Mouse (Mus musculus) myocyte (in vitro differentiated cells): ENCODE measurements around the gene Hfm1. TPM values are rescaled to one million over a fixed set of nuclear protein-coding genes. Genes with fewer than 3 reads are reported as not detected.

Source experiments
- H3K27me3 ChIP-seq: one replicate; pipeline ENCODE4 v1.6.1; 2011; ENCODE audit not compliant: control insufficient read depth, insufficient read depth, insufficient read length
- H3K36me3 ChIP-seq: one replicate; pipeline ENCODE4 v1.6.1; 2011; ENCODE audit not compliant: control insufficient read depth, insufficient read depth
- H3K4me2 ChIP-seq: one replicate; pipeline ENCODE4 v1.6.1; 2011; ENCODE audit warnings: low read depth, control low read depth
- H3K4me3 ChIP-seq: one replicate; pipeline ENCODE4 v1.5.1; 2011; ENCODE audit warnings: mild to moderate bottlenecking, control low read depth, moderate library complexity
- H3K79me2 ChIP-seq: one replicate; pipeline ENCODE4 v1.6.1; 2011; ENCODE audit not compliant: control insufficient read depth, insufficient read depth
- H3ac ChIP-seq: one replicate; pipeline ENCODE4 v1.6.1; 2011; ENCODE audit not compliant: control insufficient read depth, insufficient read length
- CEBPB ChIP-seq: IDR thresholded peaks from 2 replicates; pipeline ENCODE4 v1.6.1; 2011; ENCODE audit warnings: mild to moderate bottlenecking, moderate library complexity; ENCODE audit not compliant: poor library complexity, insufficient read depth, severe bottlenecking
- E2F4 ChIP-seq: IDR thresholded peaks from one replicate; pipeline ENCODE4 v1.6.1; 2011; ENCODE audit warnings: mild to moderate bottlenecking, control low read depth, moderate library complexity; ENCODE audit not compliant: insufficient read depth
- MAX ChIP-seq: IDR thresholded peaks from one replicate; pipeline ENCODE4 v1.6.1; 2011; ENCODE audit warnings: low read depth, mild to moderate bottlenecking, control low read depth
- MYOD1 ChIP-seq, 3 experiments: IDR thresholded peaks; one replicate each; pipeline ENCODE4 v1.6.1; 2011; ENCODE audit warnings: control low read depth in 2 of 3, low read depth in 2 of 3, mild to moderate bottlenecking in 2 of 3, moderate library complexity in 1 of 3; ENCODE audit not compliant: insufficient read length in 2 of 3, control insufficient read depth in 1 of 3
- MYOG ChIP-seq, 3 experiments: IDR thresholded peaks; one replicate each; pipeline ENCODE4 v1.6.1; 2011; ENCODE audit warnings: control low read depth in 2 of 3, low read depth in 2 of 3, mild to moderate bottlenecking in 2 of 3; ENCODE audit not compliant: insufficient read length in 2 of 3, control insufficient read depth in 1 of 3, insufficient read depth in 1 of 3
- POLR2A ChIP-seq: IDR thresholded peaks from one replicate; pipeline ENCODE4 v1.6.1; 2011; ENCODE audit warnings: low read depth, mild to moderate bottlenecking, control low read depth, moderate library complexity; ENCODE audit not compliant: insufficient read length
- POLR2AphosphoS2 ChIP-seq: IDR thresholded peaks from one replicate; pipeline ENCODE4 v1.6.1; 2011; ENCODE audit warnings: low read depth, control low read depth; ENCODE audit not compliant: insufficient read length
- REST ChIP-seq: IDR thresholded peaks from one replicate; pipeline ENCODE4 v1.6.1; 2011; ENCODE audit warnings: mild to moderate bottlenecking, control low read depth, moderate library complexity; ENCODE audit not compliant: insufficient read depth, insufficient read length
- SRF ChIP-seq: IDR thresholded peaks from one replicate; pipeline ENCODE4 v1.6.1; 2011; ENCODE audit warnings: low read depth; ENCODE audit not compliant: control insufficient read depth, insufficient read length
- TCF12 ChIP-seq: IDR thresholded peaks from one replicate; pipeline ENCODE4 v1.6.1; 2011; ENCODE audit warnings: mild to moderate bottlenecking, control low read depth; ENCODE audit not compliant: poor library complexity, insufficient read depth, severe bottlenecking
- TCF3 ChIP-seq: IDR thresholded peaks from one replicate; pipeline ENCODE4 v1.6.1; 2011; ENCODE audit warnings: low read depth, control low read depth; ENCODE audit not compliant: insufficient read length
- USF1 ChIP-seq: IDR thresholded peaks from one replicate; pipeline ENCODE4 v1.6.1; 2011; ENCODE audit warnings: low read depth, mild to moderate bottlenecking, control low read depth, moderate library complexity
- polyA plus RNA-seq: library from polyadenylated mRNA; unstranded; fragments of >200 nt; fragmentation: generic; extraction: Trizol; gene quantifications from one replicate; pipeline ENCODE4 v1.2.1, GENCODE M21; 2012; ENCODE audit warnings: missing spikeins

Gene Hfm1
- polyA plus RNA-seq, 1 experiment, result not detected

DNA sequence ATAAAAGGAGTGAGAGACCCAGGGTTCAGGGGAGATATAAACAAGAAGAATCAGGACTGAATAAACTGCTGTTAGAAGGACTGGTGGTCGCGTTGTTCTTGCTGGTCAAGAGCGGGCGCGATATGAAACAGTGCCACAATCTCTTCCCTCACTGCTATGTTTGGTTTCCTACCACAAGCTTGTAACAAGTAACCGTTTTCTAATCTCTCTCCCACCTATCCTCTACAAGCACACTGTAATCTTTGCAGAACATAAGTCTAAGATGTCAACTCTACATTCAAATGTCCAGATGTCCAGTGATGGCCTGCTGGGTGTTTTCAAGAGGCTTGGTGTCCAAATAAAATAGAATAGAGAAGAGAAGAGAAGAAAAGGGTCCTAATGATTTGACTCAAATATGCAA lies 22.6 kb upstream of the Hfm1 start:
- Histone ChIP-seq H3K4me3 (no peak overlapping the region), H3K79me2 (no peaks in the 10 kb centered on the region), H3K27me3 (no peaks in the 10 kb centered on the region), H3K36me3 (no peaks in the 10 kb centered on the region), H3ac (no peak overlapping the region), H3K4me2 (no peak overlapping the region)
- TF ChIP-seq CEBPB (no peak), MAX (no peak), MYOD1 (IDR thresholded peaks at IDR 0.05; ENCODE audit: control insufficient read depth in 1 of 3, insufficient read length in 2 of 3, low read depth in 2 of 3) (no peak), POLR2AphosphoS2 (no peak), MYOG (IDR thresholded peaks at IDR 0.05; ENCODE audit: control insufficient read depth in 1 of 3, insufficient read depth in 1 of 3, insufficient read length in 2 of 3, low read depth in 2 of 3) (no peak), USF1 (no peak), SRF (no peak), TCF12 (no peak), E2F4 (no peak), REST (no peak), TCF3 (no peak), POLR2A (no peak)

DNA sequence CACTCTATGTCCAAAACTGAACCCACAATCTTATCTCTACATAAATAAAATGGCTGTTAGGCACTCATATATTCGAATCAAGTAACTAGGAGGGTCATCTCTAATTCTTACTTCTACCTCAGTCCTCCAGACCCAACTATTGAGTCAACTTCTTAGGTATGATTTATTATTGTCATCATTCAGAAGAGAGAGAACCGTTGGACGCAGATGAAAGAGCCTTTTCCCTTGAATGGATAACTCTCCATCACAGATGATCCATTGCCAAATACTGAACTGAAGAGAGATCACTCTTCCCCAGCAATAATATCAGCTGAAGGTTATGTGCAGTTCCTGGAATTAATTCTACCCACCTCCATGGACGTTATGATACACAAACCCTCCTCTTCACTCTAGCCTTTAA lies 20.2 kb upstream of the Hfm1 start:
- TF ChIP-seq MAX (no peak), TCF12 (no peak), SRF (no peak), REST (no peak), USF1 (no peak), TCF3 (no peak), MYOG (IDR thresholded peaks at IDR 0.05; ENCODE audit: control insufficient read depth in 1 of 3, insufficient read depth in 1 of 3, insufficient read length in 2 of 3, low read depth in 2 of 3) (no peak), E2F4 (no peak), POLR2AphosphoS2 (no peak), POLR2A (no peak), MYOD1 (IDR thresholded peaks at IDR 0.05; ENCODE audit: control insufficient read depth in 1 of 3, insufficient read length in 2 of 3, low read depth in 2 of 3) (no peak), CEBPB (no peak)
- H3K4me3 ChIP-seq, result no peak overlapping the region
- H3ac ChIP-seq, result no peak overlapping the region
- no peak overlapping the region for H3K4me2 ChIP-seq
- no peaks in the 10 kb centered on the region for H3K79me2 ChIP-seq
- H3K36me3 ChIP-seq, result no peaks in the 10 kb centered on the region
- H3K27me3 ChIP-seq, result no peaks in the 10 kb centered on the region

GRCm38 (mm10) chr5:106927996-106928395 lies 1.9 kb upstream of the Hfm1 start:
- no peak overlapping the region for H3K4me2 ChIP-seq
- TF ChIP-seq REST (no peak), E2F4 (no peak), POLR2AphosphoS2 (no peak), USF1 (no peak), TCF12 (no peak), CEBPB (no peak), POLR2A (no peak), MYOG (IDR thresholded peaks at IDR 0.05; ENCODE audit: control insufficient read depth in 1 of 3, insufficient read depth in 1 of 3, insufficient read length in 2 of 3, low read depth in 2 of 3) (no peak), TCF3 (no peak), MYOD1 (IDR thresholded peaks at IDR 0.05; ENCODE audit: control insufficient read depth in 1 of 3, insufficient read length in 2 of 3, low read depth in 2 of 3) (no peak), SRF (no peak), MAX (no peak)
- H3K27me3 ChIP-seq, result no peaks in the 10 kb centered on the region
- no peaks in the 10 kb centered on the region for H3K36me3 ChIP-seq
- H3ac ChIP-seq, result no peak overlapping the region
- H3K4me3 ChIP-seq, result no peak overlapping the region
- H3K79me2 ChIP-seq, result no peaks in the 10 kb centered on the region

DNA sequence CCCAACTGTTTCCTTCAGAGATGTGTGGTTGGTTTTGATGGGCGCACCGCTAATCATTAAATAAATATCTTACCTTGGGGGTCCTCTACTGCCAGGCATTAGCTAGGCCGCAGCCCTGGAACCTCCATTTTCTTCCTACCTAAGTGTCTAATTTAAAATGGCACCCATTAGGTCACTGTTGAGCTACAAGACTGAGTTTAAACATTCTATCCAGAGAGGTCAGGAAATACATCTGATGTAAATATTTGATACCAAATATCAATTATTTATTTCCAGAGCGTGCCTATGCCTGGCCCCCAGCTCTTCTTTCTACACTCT lies 207 bp upstream of the Hfm1 start:
- Histone ChIP-seq H3K4me2 (no peak overlapping the region), H3K4me3 (no peak overlapping the region), H3ac (no peak overlapping the region), H3K27me3 (no peaks in the 10 kb centered on the region), H3K36me3 (no peaks in the 10 kb centered on the region), H3K79me2 (no peaks in the 10 kb centered on the region)
- no peak for TF ChIP-seq MYOD1 (IDR thresholded peaks at IDR 0.05; ENCODE audit: control insufficient read depth in 1 of 3, insufficient read length in 2 of 3, low read depth in 2 of 3)
- TF ChIP-seq POLR2AphosphoS2, result no peak
- no peak for TF ChIP-seq REST

DNA sequence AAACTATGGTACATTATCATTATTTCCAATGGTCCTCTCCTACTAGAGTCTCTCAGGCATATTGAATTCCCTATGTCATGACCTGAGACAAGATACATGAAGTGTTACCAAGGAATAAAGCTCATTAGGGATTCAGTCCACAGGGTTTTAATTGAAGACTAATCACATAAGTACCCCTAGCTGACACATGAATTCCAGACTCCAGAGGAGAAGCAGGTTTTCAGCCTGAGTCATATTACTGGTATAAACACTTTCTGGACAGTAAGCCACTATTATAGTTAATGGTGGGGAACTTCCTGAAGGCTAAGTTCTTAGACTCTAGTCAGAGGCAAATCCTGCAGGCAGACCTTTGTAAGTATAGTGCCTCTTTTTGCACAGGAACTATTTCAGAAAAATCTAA lies 6.8 kb downstream of the Hfm1 start:
- H3K27me3 ChIP-seq, result no peaks in the 10 kb centered on the region
- no peak overlapping the region for H3K4me2 ChIP-seq
- H3ac ChIP-seq, result no peak overlapping the region
- H3K36me3 ChIP-seq, result no peaks in the 10 kb centered on the region
- TF ChIP-seq USF1, result no peak
- no peak for TF ChIP-seq SRF
- no peak for TF ChIP-seq REST
- TF ChIP-seq MYOD1 (IDR thresholded peaks at IDR 0.05; ENCODE audit: control insufficient read depth in 1 of 3, insufficient read length in 2 of 3, low read depth in 2 of 3), result no peak
- TF ChIP-seq MAX, result no peak
- TF ChIP-seq POLR2A, result no peak
- TF ChIP-seq TCF12, result no peak
- no peak for TF ChIP-seq TCF3
- TF ChIP-seq E2F4, result no peak
- TF ChIP-seq POLR2AphosphoS2, result no peak
- no peak for TF ChIP-seq MYOG (IDR thresholded peaks at IDR 0.05; ENCODE audit: control insufficient read depth in 1 of 3, insufficient read depth in 1 of 3, insufficient read length in 2 of 3, low read depth in 2 of 3)
- TF ChIP-seq CEBPB, result no peak
- no peak overlapping the region for H3K4me3 ChIP-seq
- no peaks in the 10 kb centered on the region for H3K79me2 ChIP-seq
